Mouse (Mus musculus): ENCODE data around the gene Tsc1.

Gene Tsc1

GRCm38 (mm10) chr2:28641435-28641941, 460 bp downstream of the Tsc1 start:
- Histone ChIP-seq H3K4me3 (replicated peaks; ENCODE audit: low read length) (peak overlapping the region; percentile 98), H3K36me3 (ENCODE audit: insufficient read depth, low read length) (no peaks in the 10 kb centered on the region), H3K27me3 (ENCODE audit: insufficient read depth, low read length) (peaks cover 3% of the 10 kb centered on the region; the same call in 1 of the 2 replicates), H3K4me1 (replicated peaks; ENCODE audit: low read depth, low read length) (peaks cover 44% of the 10 kb centered on the region), H3K9me3 (ENCODE audit: low read length) (no peaks in the 10 kb centered on the region)
- TF ChIP-seq NANOG (IDR thresholded peaks at IDR 0.05; ENCODE audit: borderline replicate concordance, low read length) (no peak), POU5F1 (IDR thresholded peaks at IDR 0.05; ENCODE audit: borderline replicate concordance, low read length) (no peak), CTCF (conservative IDR thresholded peaks at IDR 0.05; ENCODE audit: low read length) (no peak)

- Histone ChIP-seq H3K4me1 (replicated peaks; ENCODE audit: low read depth, low read length) (peaks cover 36% of the 10 kb centered on the region), H3K9me3 (ENCODE audit: low read length) (no peaks in the 10 kb centered on the region), H3K36me3 (ENCODE audit: insufficient read depth, low read length) (no peaks in the 10 kb centered on the region), H3K27me3 (ENCODE audit: insufficient read depth, low read length) (no peaks in the 10 kb centered on the region), H3K4me3 (replicated peaks; ENCODE audit: low read length) (no peak overlapping the region)
- TF ChIP-seq POU5F1 (IDR thresholded peaks at IDR 0.05; ENCODE audit: borderline replicate concordance, low read length) (no peak), CTCF (conservative IDR thresholded peaks at IDR 0.05; ENCODE audit: low read length) (no peak), NANOG (IDR thresholded peaks at IDR 0.05; ENCODE audit: borderline replicate concordance, low read length) (no peak)
Measured at GRCm38 (mm10) chr2:28643081-28643480, 2.1 kb downstream of the Tsc1 start.

- TF ChIP-seq NANOG (IDR thresholded peaks at IDR 0.05; ENCODE audit: borderline replicate concordance, low read length), result no peak
- no peak for TF ChIP-seq CTCF (conservative IDR thresholded peaks at IDR 0.05; ENCODE audit: low read length)
- TF ChIP-seq POU5F1 (IDR thresholded peaks at IDR 0.05; ENCODE audit: borderline replicate concordance, low read length), result no peak
- Histone ChIP-seq H3K4me1 (replicated peaks; ENCODE audit: low read depth, low read length) (peaks cover 3% of the 10 kb centered on the region; the same call in 1 of the 2 replicates), H3K36me3 (ENCODE audit: insufficient read depth, low read length) (peaks cover 19% of the 10 kb centered on the region), H3K27me3 (ENCODE audit: insufficient read depth, low read length) (no peaks in the 10 kb centered on the region), H3K9me3 (ENCODE audit: low read length) (no peaks in the 10 kb centered on the region), H3K4me3 (replicated peaks; ENCODE audit: low read length) (no peak overlapping the region)
Measured at GRCm38 (mm10) chr2:28650526-28650925, 9.5 kb downstream of the Tsc1 start.

GRCm38 (mm10) chr2:28653351-28653750, 12.3 kb downstream of the Tsc1 start:
- Histone ChIP-seq H3K9me3 (ENCODE audit: low read length) (no peaks in the 10 kb centered on the region), H3K27me3 (ENCODE audit: insufficient read depth, low read length) (no peaks in the 10 kb centered on the region), H3K36me3 (ENCODE audit: insufficient read depth, low read length) (peaks cover 34% of the 10 kb centered on the region), H3K4me3 (replicated peaks; ENCODE audit: low read length) (no peak overlapping the region), H3K4me1 (replicated peaks; ENCODE audit: low read depth, low read length) (peaks cover 15% of the 10 kb centered on the region)
- no peak for TF ChIP-seq NANOG (IDR thresholded peaks at IDR 0.05; ENCODE audit: borderline replicate concordance, low read length)
- no peak for TF ChIP-seq POU5F1 (IDR thresholded peaks at IDR 0.05; ENCODE audit: borderline replicate concordance, low read length)
- no peak for TF ChIP-seq CTCF (conservative IDR thresholded peaks at IDR 0.05; ENCODE audit: low read length)

- TF ChIP-seq NANOG (IDR thresholded peaks at IDR 0.05; ENCODE audit: borderline replicate concordance, low read length) (no peak), CTCF (conservative IDR thresholded peaks at IDR 0.05; ENCODE audit: low read length) (peak; percentile 92), POU5F1 (IDR thresholded peaks at IDR 0.05; ENCODE audit: borderline replicate concordance, low read length) (no peak)
- Histone ChIP-seq H3K27me3 (ENCODE audit: insufficient read depth, low read length) (no peaks in the 10 kb centered on the region), H3K9me3 (ENCODE audit: low read length) (no peaks in the 10 kb centered on the region), H3K4me1 (replicated peaks; ENCODE audit: low read depth, low read length) (peaks cover 15% of the 10 kb centered on the region), H3K4me3 (replicated peaks; ENCODE audit: low read length) (no peak overlapping the region), H3K36me3 (ENCODE audit: insufficient read depth, low read length) (peaks cover 44% of the 10 kb centered on the region)
Measured at GRCm38 (mm10) chr2:28654295-28654694, 13.3 kb downstream of the Tsc1 start.

GRCm38 (mm10) chr2:28656216-28656615, 15.2 kb downstream of the Tsc1 start:
- Histone ChIP-seq H3K4me3 (replicated peaks; ENCODE audit: low read length) (peak overlapping the region; percentile 37; the same call in 1 of the 2 replicates), H3K4me1 (replicated peaks; ENCODE audit: low read depth, low read length) (peaks cover 15% of the 10 kb centered on the region), H3K27me3 (ENCODE audit: insufficient read depth, low read length) (no peaks in the 10 kb centered on the region), H3K36me3 (ENCODE audit: insufficient read depth, low read length) (peaks cover 63% of the 10 kb centered on the region), H3K9me3 (ENCODE audit: low read length) (no peaks in the 10 kb centered on the region)
- no peak for TF ChIP-seq NANOG (IDR thresholded peaks at IDR 0.05; ENCODE audit: borderline replicate concordance, low read length)
- TF ChIP-seq CTCF (conservative IDR thresholded peaks at IDR 0.05; ENCODE audit: low read length), result no peak
- TF ChIP-seq POU5F1 (IDR thresholded peaks at IDR 0.05; ENCODE audit: borderline replicate concordance, low read length), result no peak

DNA sequence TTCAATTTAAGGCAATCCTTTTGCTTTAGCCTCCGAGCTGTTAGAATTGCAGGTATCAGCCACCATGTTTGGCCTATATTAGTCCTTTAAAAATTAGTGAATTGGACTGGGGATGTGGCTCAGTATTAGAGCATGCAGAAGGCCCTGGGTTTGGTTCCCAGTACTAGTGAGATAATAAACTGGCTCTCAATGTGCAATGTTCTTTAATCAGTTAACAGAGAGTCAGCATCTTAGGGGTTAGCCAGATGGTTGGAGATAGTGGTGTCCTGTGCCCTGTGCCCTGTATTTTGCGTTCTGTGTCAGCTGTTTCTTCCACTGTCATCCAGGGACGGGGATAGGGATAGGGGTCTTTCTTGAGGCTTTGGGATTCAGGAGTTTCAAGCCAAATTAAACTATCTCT, 21.9 kb downstream of the Tsc1 start:
- H3K9me3 ChIP-seq (ENCODE audit: low read length), result no peaks in the 10 kb centered on the region

GRCm38 (mm10) chr2:28665818-28666217, 24.8 kb downstream of the Tsc1 start:
- Histone ChIP-seq H3K9me3 (ENCODE audit: low read length) (no peaks in the 10 kb centered on the region), H3K36me3 (ENCODE audit: insufficient read depth, low read length) (peaks cover 98% of the 10 kb centered on the region), H3K27me3 (ENCODE audit: insufficient read depth, low read length) (no peaks in the 10 kb centered on the region), H3K4me1 (replicated peaks; ENCODE audit: low read depth, low read length) (no peaks in the 10 kb centered on the region), H3K4me3 (replicated peaks; ENCODE audit: low read length) (no peak overlapping the region)
- no peak for TF ChIP-seq POU5F1 (IDR thresholded peaks at IDR 0.05; ENCODE audit: borderline replicate concordance, low read length)
- no peak for TF ChIP-seq CTCF (conservative IDR thresholded peaks at IDR 0.05; ENCODE audit: low read length)
- no peak for TF ChIP-seq NANOG (IDR thresholded peaks at IDR 0.05; ENCODE audit: borderline replicate concordance, low read length)

More for the DNA sequence above, 21.9 kb downstream of the Tsc1 start:
- H3K27me3 ChIP-seq (ENCODE audit: insufficient read depth, low read length), result no peaks in the 10 kb centered on the region
- no peaks in the 10 kb centered on the region for H3K4me1 ChIP-seq (replicated peaks; ENCODE audit: low read depth, low read length)
- H3K36me3 ChIP-seq (ENCODE audit: insufficient read depth, low read length), result peaks cover 98% of the 10 kb centered on the region
- TF ChIP-seq POU5F1 (IDR thresholded peaks at IDR 0.05; ENCODE audit: borderline replicate concordance, low read length), result no peak
- no peak for TF ChIP-seq NANOG (IDR thresholded peaks at IDR 0.05; ENCODE audit: borderline replicate concordance, low read length)
- H3K4me3 ChIP-seq (replicated peaks; ENCODE audit: low read length), result no peak overlapping the region

GRCm38 (mm10) chr2:28671438-28671837, 30.4 kb downstream of the Tsc1 start:
- TF ChIP-seq NANOG (IDR thresholded peaks at IDR 0.05; ENCODE audit: borderline replicate concordance, low read length) (no peak), CTCF (conservative IDR thresholded peaks at IDR 0.05; ENCODE audit: low read length) (no peak), POU5F1 (IDR thresholded peaks at IDR 0.05; ENCODE audit: borderline replicate concordance, low read length) (no peak)
- H3K9me3 ChIP-seq (ENCODE audit: low read length), result no peaks in the 10 kb centered on the region
- H3K4me3 ChIP-seq (replicated peaks; ENCODE audit: low read length), result no peak overlapping the region
- peaks cover 97% of the 10 kb centered on the region for H3K36me3 ChIP-seq (ENCODE audit: insufficient read depth, low read length)
- H3K27me3 ChIP-seq (ENCODE audit: insufficient read depth, low read length), result no peaks in the 10 kb centered on the region
- no peaks in the 10 kb centered on the region for H3K4me1 ChIP-seq (replicated peaks; ENCODE audit: low read depth, low read length)

Data from E14TG2a.4 (cell line).